Mouse (Mus musculus): Measurements from ENCODE around the gene Cela3b.

DNA sequence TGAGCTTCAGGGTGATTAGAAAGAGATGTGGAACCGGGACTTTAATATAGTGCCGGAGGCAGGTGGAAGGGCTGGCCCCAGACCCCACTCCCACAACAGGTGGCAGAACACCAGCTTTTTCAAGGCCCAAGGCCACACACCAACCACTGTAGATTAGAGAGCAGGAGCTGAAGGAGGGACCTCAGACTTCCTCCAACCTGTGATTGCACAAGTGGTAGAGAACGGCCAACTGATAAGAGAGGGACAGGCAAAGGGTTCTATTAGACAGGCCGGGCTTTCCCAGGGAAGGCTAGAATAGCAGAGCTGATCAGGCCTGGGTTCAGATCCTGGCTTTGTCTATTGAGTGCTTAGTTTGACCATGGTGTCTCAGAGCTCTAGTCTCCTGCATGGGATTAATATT lies at the start of gene Cela3b:
- TF ChIP-seq CTCF (IDR thresholded peaks at IDR 0.05; ENCODE audit: extremely low read depth, insufficient read length, insufficient replicate concordance, low read depth, low read length) (no peak), POLR2A (IDR thresholded peaks at IDR 0.05; ENCODE audit: low read depth, low read length) (no peak)
